Mouse (Mus musculus): ENCODE measurements around the gene Pan3. TPM values are rescaled to one million over a fixed set of nuclear protein-coding genes. Genes with fewer than 3 reads are reported as not detected.
"Not testable (repeated sequence)": the region's sequence is repeated elsewhere in the genome, so short reads cannot be mapped to it uniquely, and the experiment has no call there.

Gene Pan3
- polyA plus RNA-seq, 1 experiment from 2014 or later = 56.1 TPM

DNA sequence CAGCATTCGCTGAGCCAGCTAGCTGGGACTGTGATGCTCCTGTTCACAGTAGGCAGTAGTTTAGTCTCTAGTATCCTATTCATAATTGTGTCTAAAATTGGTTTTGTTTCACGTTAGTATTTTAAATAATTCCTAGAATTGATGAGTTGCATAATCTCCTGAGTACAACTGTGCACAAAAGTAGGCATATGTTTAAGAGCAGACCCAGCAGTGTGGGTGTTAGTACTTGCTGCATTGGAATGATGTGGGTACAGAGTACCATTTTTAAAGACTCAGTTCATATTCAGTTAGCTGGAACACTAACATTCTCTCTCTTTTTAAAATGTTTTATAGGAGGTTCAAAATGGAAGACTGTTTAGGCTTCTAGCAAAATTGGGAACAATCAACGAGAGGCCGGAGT is 109.4 kb downstream of the Pan3 start:
- Histone ChIP-seq H3K4me1 (no peaks in the 10 kb centered on the region), H3K36me3 (peaks cover 55% of the 10 kb centered on the region), H3K4me3 (no peak overlapping the region), H3K9me3 (no peaks in the 10 kb centered on the region), H3K27me3 (no peaks in the 10 kb centered on the region), H3K27ac (replicated peaks) (no peak overlapping the region), H3K9ac (replicated peaks) (no peak overlapping the region), H3K4me2 (replicated peaks) (no peak overlapping the region)
- no peak for ATAC-seq (ENCODE audit: low FRiP score, low read depth)
- 94% methylated on average over 4 of the region's 4 CpGs for WGBS

DNA sequence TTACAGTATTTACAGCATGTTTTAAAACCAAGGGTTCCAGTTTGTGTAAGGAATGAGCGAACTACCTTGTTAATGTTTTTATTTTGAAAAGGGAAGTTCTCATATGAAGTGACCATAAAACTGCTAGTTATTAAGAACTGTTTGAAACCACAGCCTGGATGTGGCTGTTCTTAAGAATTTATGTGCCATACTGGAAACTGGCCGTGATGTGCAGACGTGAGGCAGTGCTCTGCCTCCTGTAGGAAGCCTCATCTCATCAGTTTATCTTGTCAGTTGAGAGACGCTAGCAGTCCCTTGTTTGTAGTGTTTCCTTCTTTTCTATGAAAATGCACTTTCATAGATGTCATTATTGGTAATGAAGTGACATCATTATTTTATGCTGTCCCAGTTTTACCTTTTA is 109.9 kb downstream of the Pan3 start:
- H3K4me3 ChIP-seq = no peak overlapping the region
- H3K27ac ChIP-seq (replicated peaks) = no peak overlapping the region
- H3K27me3 ChIP-seq = no peaks in the 10 kb centered on the region
- no peaks in the 10 kb centered on the region for H3K4me1 ChIP-seq
- ATAC-seq (ENCODE audit: low FRiP score, low read depth) = no peak
- H3K9ac ChIP-seq (replicated peaks) = no peak overlapping the region
- no peaks in the 10 kb centered on the region for H3K9me3 ChIP-seq
- H3K36me3 ChIP-seq = peaks cover 55% of the 10 kb centered on the region
- WGBS = 94% methylated on average over 4 of the region's 4 CpGs
- no peak overlapping the region for H3K4me2 ChIP-seq (replicated peaks)

DNA sequence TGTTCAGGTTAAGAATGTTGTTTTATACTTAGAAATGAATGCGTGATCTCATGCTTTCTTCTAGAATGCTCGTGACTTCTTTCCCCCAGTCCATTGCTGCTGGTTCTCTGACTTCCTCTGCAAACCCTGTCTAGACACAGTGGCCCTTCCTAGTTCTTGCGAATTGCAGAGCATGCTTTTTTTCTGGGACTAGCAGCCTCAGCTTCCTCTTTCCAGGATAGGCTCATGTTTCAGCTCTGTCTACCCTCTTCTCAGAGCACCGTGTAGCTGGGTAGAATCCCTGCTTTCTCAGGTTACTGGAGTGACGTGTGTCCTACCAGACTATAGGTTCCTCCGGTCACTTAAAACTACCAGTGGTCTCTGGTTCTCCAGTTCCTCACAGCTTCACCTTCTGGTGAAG is 112.3 kb downstream of the Pan3 start:
- no peaks in the 10 kb centered on the region for H3K27me3 ChIP-seq
- H3K4me3 ChIP-seq = no peak overlapping the region
- no peaks in the 10 kb centered on the region for H3K4me1 ChIP-seq
- no peak for ATAC-seq (ENCODE audit: low FRiP score, low read depth)
- H3K9ac ChIP-seq (replicated peaks) = no peak overlapping the region
- WGBS = 88% methylated on average over 6 of the region's 6 CpGs
- H3K4me2 ChIP-seq (replicated peaks) = no peak overlapping the region
- H3K27ac ChIP-seq (replicated peaks) = no peak overlapping the region
- H3K36me3 ChIP-seq = peaks cover 48% of the 10 kb centered on the region
- no peaks in the 10 kb centered on the region for H3K9me3 ChIP-seq

DNA sequence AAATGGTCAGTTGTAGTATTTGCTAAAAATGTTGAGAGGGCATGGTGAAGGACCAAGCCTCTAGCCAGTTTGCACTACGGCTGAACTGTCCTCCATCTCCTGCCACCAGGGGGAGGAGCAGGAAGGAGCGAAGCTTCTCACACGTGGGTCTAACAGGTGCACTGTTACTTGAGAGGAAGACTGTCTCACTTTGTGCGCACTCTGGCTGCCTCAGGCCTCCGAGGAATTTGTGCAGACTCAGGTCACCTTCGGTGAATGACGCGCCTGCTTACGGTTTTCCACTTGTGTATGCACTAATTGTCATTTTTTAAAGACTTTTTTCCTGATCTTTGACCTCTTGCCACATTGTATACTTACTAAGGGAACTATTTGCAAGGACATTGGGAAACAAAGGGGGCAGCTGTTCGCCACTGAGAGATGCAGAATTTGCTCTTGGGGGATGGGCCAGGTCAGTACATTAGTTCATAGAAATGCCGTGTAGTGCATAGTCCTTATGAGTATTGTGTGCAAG is 115.8 kb downstream of the Pan3 start:
- 78% methylated on average over 11 of the region's 11 CpGs for WGBS
- H3K4me3 ChIP-seq = no peak overlapping the region
- no peak overlapping the region for H3K4me2 ChIP-seq (replicated peaks)
- no peaks in the 10 kb centered on the region for H3K9me3 ChIP-seq
- H3K4me1 ChIP-seq = no peaks in the 10 kb centered on the region
- ATAC-seq (ENCODE audit: low FRiP score, low read depth) = no peak
- H3K36me3 ChIP-seq = peaks cover 51% of the 10 kb centered on the region
- H3K27ac ChIP-seq (replicated peaks) = no peak overlapping the region
- no peaks in the 10 kb centered on the region for H3K27me3 ChIP-seq
- H3K9ac ChIP-seq (replicated peaks) = no peak overlapping the region

DNA sequence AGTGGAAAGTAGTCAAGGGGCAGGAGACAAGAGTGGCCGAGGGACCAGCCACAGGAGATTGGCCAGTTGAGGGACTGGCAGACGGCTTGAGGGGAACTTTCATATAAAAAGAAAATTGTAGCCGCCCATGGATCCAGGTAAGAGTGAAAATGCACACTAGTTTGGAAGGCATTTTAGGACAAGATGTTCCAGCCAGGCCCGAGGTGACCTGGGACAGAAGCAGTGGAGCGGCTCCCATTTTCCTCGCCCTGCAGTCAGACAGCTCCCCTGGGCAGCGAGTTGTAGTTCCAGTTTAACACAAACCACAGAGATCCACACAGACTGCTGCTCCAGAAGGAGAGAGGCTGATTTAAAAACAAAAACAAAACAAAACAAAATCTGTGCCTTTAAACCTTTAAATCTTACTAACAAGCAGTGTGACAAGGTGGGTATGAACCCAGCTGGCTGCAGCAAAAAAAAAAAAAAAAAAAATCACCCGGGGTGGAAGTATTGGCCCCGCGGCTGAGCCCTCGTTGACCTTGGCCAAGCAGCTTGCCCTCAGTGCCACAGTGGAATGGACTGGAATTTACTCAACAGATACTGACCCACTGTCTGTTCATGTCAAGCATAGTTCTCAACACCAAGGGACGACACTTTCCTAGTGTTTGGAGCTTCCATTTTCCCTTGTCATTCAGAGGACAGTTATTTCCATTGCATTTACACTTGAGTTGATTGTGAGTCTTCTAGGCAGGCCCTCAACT is 119.2 kb downstream of the Pan3 start:
- H3K9me3 ChIP-seq = no peaks in the 10 kb centered on the region
- H3K4me1 ChIP-seq = no peaks in the 10 kb centered on the region
- H3K27ac ChIP-seq (replicated peaks) = no peak overlapping the region
- H3K9ac ChIP-seq (replicated peaks) = no peak overlapping the region
- WGBS = 87% methylated on average over 12 of the region's 12 CpGs
- no peak overlapping the region for H3K4me2 ChIP-seq (replicated peaks)
- no peak for ATAC-seq (ENCODE audit: low FRiP score, low read depth)
- H3K27me3 ChIP-seq = no peaks in the 10 kb centered on the region
- H3K4me3 ChIP-seq = no peak overlapping the region
- H3K36me3 ChIP-seq = peaks cover 33% of the 10 kb centered on the region

DNA sequence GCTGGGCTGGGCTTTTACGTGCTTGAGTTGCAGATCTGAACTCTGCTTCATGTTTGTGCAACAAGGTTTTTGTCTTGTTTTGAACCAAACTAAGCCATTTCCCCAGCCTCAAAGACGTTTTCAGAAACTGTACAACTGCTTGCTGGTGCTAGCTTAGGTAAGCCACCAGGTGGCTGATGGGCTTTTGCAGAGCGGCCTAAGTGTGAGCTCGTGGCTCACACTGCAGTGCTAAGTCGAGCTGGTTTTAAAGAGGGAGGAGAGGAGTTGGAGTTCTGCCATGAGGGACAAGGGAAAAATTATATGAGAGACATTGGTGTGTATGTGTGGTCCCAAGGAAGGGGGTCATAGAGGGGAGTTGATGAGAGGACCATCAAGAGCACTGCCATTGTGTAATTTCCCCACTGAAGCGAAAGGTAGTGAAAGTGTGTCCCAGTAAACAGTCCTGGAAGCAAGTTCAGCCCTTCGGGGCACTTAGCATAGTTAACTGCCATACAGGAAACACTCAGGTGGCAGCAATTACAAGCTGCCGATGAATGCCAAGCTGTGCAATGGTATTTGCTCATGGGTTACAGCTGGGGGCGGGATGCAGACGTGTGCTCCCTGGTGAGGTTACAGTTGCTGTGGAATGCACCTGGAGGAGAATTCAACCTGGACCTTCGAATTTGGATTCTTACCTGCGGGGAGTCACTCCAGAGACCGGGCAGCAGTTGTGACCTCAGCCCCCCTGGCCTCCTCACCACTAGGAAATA is 122.1 kb downstream of the Pan3 start:
- no peak for ATAC-seq (ENCODE audit: low FRiP score, low read depth)
- Histone ChIP-seq H3K27ac (replicated peaks) (no peak overlapping the region), H3K36me3 (peaks cover 24% of the 10 kb centered on the region), H3K27me3 (no peaks in the 10 kb centered on the region), H3K4me2 (replicated peaks) (no peak overlapping the region), H3K4me1 (no peaks in the 10 kb centered on the region), H3K9me3 (no peaks in the 10 kb centered on the region), H3K4me3 (no peak overlapping the region), H3K9ac (replicated peaks) (no peak overlapping the region)
- 89% methylated on average over 13 of the region's 13 CpGs for WGBS

DNA sequence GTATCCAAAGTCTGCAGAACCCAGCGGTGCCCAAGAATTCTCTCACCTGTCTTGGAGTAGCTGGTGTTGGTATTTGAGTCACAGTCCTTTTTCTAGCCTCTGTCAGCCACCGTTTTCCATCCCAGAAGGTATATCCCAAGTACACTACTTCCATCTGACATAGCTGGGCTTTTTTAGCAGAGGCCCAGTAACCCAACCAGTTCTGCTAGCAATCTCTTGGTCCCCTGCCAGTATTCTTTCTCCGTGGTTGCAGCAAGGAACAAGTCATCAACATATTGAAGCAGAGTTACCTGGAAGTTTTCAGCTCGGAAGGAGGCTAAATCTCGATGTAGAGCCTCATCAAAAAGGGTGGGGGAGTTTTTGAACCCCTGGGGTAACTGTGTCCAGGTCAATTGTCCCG is 127.7 kb downstream of the Pan3 start:
- H3K4me1 ChIP-seq; H3K27me3 ChIP-seq; H3K36me3 ChIP-seq; H3K9me3 ChIP-seq; H3K9ac ChIP-seq (replicated peaks); H3K4me3 ChIP-seq; H3K27ac ChIP-seq (replicated peaks); ATAC-seq (ENCODE audit: low FRiP score, low read depth); H3K4me2 ChIP-seq (replicated peaks): not testable (repeated sequence)
- WGBS = 86% methylated on average over 6 of the region's 6 CpGs

DNA sequence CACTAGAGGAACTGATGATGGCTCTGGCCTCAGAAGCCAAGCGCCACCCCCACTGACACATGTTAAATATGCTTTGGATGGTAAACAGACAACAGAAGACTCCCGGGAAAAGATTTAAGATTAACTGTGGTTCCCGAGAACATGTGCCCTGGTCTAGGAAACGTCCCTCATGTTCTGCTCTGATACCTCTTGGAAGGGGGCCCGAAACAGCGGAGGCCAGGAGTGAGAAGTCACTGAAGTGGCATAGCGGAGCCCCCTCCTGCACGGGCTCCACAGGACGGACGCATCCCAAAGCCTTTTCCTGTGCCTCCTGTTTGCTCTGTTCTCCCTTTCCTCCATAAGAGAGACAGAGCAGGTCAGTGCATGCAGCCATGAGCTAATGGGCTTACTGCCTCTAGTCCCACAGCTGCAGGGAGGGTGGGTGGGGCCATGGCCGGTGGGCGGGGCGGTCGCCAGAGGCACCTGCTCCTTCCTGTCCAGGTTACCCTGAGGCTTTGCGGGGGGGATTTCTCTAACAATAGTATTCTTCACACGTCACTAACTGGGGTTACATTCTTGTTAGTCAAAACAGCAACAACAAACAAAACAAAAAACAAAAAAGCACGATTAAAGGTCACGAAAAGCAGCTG is 133.7 kb downstream of the Pan3 start:
- peaks cover 9% of the 10 kb centered on the region for H3K4me1 ChIP-seq
- no peak overlapping the region for H3K4me3 ChIP-seq
- no peaks in the 10 kb centered on the region for H3K9me3 ChIP-seq
- no peak overlapping the region for H3K27ac ChIP-seq (replicated peaks)
- H3K27me3 ChIP-seq = no peaks in the 10 kb centered on the region
- no peaks in the 10 kb centered on the region for H3K36me3 ChIP-seq
- peak overlapping the region; percentile 35 for H3K4me2 ChIP-seq (replicated peaks)
- 40% methylated on average over 18 of the region's 18 CpGs for WGBS
- ATAC-seq (ENCODE audit: low FRiP score, low read depth) = peak; percentile 38; the same call in 1 of the 2 replicates
- H3K9ac ChIP-seq (replicated peaks) = no peak overlapping the region

DNA sequence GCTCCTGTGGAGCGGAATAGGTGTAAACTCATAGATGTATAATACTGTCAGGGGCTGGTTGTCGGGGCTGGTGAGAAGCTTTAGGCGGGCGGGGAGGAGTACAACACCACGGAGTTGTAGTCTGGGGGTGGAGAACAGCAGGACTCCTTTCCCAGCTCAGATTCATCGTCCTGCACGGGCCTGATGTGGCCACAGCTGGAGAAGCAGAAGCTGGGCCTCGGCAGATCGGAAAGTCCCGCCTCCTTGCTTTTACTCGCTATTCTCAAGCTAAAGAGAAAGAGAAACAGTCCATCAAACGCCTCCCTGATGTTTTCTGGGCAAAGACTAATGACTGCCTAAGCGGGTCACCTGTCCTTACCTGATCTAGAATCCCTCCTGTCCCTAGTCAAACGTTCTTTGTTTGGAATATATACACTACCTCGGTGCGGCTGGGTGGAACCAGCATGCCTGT is 134.2 kb downstream of the Pan3 start:
- no peak for ATAC-seq (ENCODE audit: low FRiP score, low read depth)
- Histone ChIP-seq H3K9me3 (no peaks in the 10 kb centered on the region), H3K27ac (replicated peaks) (no peak overlapping the region), H3K36me3 (no peaks in the 10 kb centered on the region), H3K4me2 (replicated peaks) (peak overlapping the region; percentile 35), H3K4me3 (no peak overlapping the region), H3K27me3 (no peaks in the 10 kb centered on the region), H3K9ac (replicated peaks) (no peak overlapping the region), H3K4me1 (peaks cover 9% of the 10 kb centered on the region)
- 24% methylated on average over 16 of the region's 16 CpGs for WGBS

DNA sequence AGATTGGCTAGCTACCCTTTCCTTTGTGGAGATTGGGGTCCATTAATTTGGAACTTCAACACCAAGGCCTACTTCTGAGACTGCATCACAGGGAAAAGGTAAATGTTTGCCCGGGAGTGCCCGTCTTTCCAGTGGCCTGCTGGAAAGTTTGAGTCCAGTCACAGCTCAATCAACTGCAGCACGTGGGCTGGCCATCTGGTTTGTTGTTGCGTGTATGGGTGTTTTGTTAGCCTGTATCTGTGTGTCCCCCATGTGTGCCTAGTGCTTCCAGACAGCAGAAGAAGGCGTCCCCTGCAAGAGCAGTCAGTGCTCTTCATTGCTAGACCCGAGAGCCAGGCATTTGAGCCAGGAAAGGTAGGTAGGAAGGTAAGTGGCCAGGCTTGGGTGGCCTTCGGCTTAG is 135.5 kb downstream of the Pan3 start:
- WGBS = 90% methylated on average over 7 of the region's 7 CpGs
- H3K27me3 ChIP-seq = no peaks in the 10 kb centered on the region
- no peak for ATAC-seq (ENCODE audit: low FRiP score, low read depth)

DNA sequence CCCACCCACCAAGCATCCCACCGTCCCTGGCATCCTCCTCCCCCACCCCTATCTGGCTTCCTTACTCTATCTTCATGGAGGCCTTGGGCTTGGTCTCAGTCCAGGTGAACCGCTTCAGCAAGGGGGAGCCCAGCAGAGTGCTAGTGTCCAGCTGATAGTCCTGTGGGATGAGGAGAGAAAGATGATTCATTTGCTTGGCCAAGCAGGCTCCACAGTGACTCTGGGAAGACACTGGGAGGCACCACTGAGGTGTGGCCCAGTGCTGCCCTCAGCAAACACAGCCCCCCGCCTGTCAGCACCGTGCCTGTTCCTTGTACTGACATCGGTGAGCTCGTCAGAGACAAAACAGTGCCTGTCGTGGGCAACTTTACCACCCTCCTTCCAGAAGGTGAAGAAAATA is 136.4 kb downstream of the Pan3 start:
- no peak overlapping the region for H3K4me2 ChIP-seq (replicated peaks)
- H3K27me3 ChIP-seq = no peaks in the 10 kb centered on the region
- H3K4me3 ChIP-seq = no peak overlapping the region
- H3K9ac ChIP-seq (replicated peaks) = no peak overlapping the region
- H3K27ac ChIP-seq (replicated peaks) = no peak overlapping the region
- ATAC-seq (ENCODE audit: low FRiP score, low read depth) = no peak
- no peaks in the 10 kb centered on the region for H3K9me3 ChIP-seq
- peaks cover 9% of the 10 kb centered on the region for H3K4me1 ChIP-seq
- 77% methylated on average over 7 of the region's 7 CpGs for WGBS
- no peaks in the 10 kb centered on the region for H3K36me3 ChIP-seq

More for the DNA sequence above, 135.5 kb downstream of the Pan3 start:
- Histone ChIP-seq H3K27ac (replicated peaks) (no peak overlapping the region), H3K9me3 (no peaks in the 10 kb centered on the region), H3K9ac (replicated peaks) (no peak overlapping the region), H3K4me1 (peaks cover 9% of the 10 kb centered on the region), H3K4me3 (no peak overlapping the region), H3K4me2 (replicated peaks) (no peak overlapping the region), H3K36me3 (no peaks in the 10 kb centered on the region)

DNA sequence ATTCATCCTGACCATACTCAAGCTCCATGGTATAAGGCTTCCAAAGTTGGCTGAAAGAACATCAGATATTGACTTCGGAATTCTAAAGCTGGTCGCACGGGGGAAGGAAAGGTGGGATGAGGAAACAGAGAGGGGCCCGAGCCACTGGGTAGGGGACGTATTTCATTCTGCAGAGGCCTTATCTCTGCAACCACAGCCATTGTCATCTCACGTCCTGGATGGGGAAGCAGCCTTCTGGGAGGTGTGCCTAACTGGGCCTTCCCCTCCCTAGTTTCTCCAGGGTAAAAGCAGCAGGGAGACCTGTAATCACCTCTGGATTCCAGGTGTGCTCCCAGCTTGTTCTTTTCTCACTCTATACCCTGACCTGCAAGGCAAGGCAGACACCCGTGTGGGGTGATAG is 142.7 kb downstream of the Pan3 start:
- Histone ChIP-seq H3K4me2 (replicated peaks) (no peak overlapping the region), H3K9me3 (no peaks in the 10 kb centered on the region), H3K4me3 (no peak overlapping the region), H3K27ac (replicated peaks) (no peak overlapping the region), H3K9ac (replicated peaks) (no peak overlapping the region), H3K36me3 (no peaks in the 10 kb centered on the region), H3K4me1 (no peaks in the 10 kb centered on the region), H3K27me3 (no peaks in the 10 kb centered on the region)
- WGBS = 87% methylated on average over 7 of the region's 7 CpGs
- ATAC-seq (ENCODE audit: low FRiP score, low read depth) = no peak
